Mouse (Mus musculus): ENCODE measurements around the gene Ndufb5. TPM values are rescaled to one million over a fixed set of nuclear protein-coding genes. Genes with fewer than 3 reads are reported as not detected.
"Not testable (repeated sequence)": the region's sequence is repeated elsewhere in the genome, so short reads cannot be mapped to it uniquely, and the experiment has no call there.

Ndufb5 gene
- polyA plus RNA-seq, 1 experiment from 2014 or later, result 268 TPM

- Histone ChIP-seq H3K27me3 (replicated peaks) (no peaks in the 10 kb centered on the region), H3K4me1 (peaks cover 22% of the 10 kb centered on the region), H3K4me3 (no peak overlapping the region), H3K9me3 (no peaks in the 10 kb centered on the region), H3K36me3 (replicated peaks) (peaks cover 15% of the 10 kb centered on the region), H3K4me2 (no peak overlapping the region), H3K9ac (no peak overlapping the region), H3K27ac (no peak overlapping the region)
- 88% methylated on average over 2 of the region's 2 CpGs for WGBS
- no peak for ATAC-seq (replicated peaks)
Observed at GRCm38 (mm10) chr3:32742276-32742780, 5.5 kb downstream of the Ndufb5 start.

GRCm38 (mm10) chr3:32745001-32745400, 8.2 kb downstream of the Ndufb5 start:
- Histone ChIP-seq H3K27me3 (replicated peaks) (no peaks in the 10 kb centered on the region), H3K9ac (no peak overlapping the region), H3K9me3 (no peaks in the 10 kb centered on the region), H3K4me2 (no peak overlapping the region), H3K27ac (no peak overlapping the region), H3K4me3 (no peak overlapping the region), H3K36me3 (replicated peaks) (peaks cover 34% of the 10 kb centered on the region), H3K4me1 (no peaks in the 10 kb centered on the region)
- ATAC-seq (replicated peaks), result no peak
- WGBS, result 95% methylated on average over 6 of the region's 6 CpGs

- not testable (repeated sequence) for ATAC-seq (replicated peaks); H3K9me3 ChIP-seq; H3K4me1 ChIP-seq; H3K4me3 ChIP-seq; H3K27me3 ChIP-seq (replicated peaks); H3K9ac ChIP-seq; H3K4me2 ChIP-seq; H3K27ac ChIP-seq
- peaks cover 34% of the 10 kb centered on the region for H3K36me3 ChIP-seq (replicated peaks)
Observed at GRCm38 (mm10) chr3:32745426-32745825, 8.6 kb downstream of the Ndufb5 start.

GRCm38 (mm10) chr3:32748384-32748783, 11.6 kb downstream of the Ndufb5 start:
- no peak overlapping the region for H3K27ac ChIP-seq
- ATAC-seq (replicated peaks), result no peak
- no peaks in the 10 kb centered on the region for H3K27me3 ChIP-seq (replicated peaks)
- 90% methylated on average over 9 of the region's 9 CpGs for WGBS
- H3K9ac ChIP-seq, result no peak overlapping the region
- H3K36me3 ChIP-seq (replicated peaks), result peaks cover 44% of the 10 kb centered on the region
- H3K9me3 ChIP-seq, result no peaks in the 10 kb centered on the region
- no peak overlapping the region for H3K4me2 ChIP-seq
- no peaks in the 10 kb centered on the region for H3K4me1 ChIP-seq
- H3K4me3 ChIP-seq, result no peak overlapping the region

GRCm38 (mm10) chr3:32749820-32750579, 13.2 kb downstream of the Ndufb5 start:
- Histone ChIP-seq H3K9ac (no peak overlapping the region), H3K9me3 (no peaks in the 10 kb centered on the region), H3K4me3 (no peak overlapping the region), H3K4me2 (no peak overlapping the region), H3K27me3 (replicated peaks) (no peaks in the 10 kb centered on the region), H3K4me1 (no peaks in the 10 kb centered on the region), H3K27ac (no peak overlapping the region), H3K36me3 (replicated peaks) (peaks cover 48% of the 10 kb centered on the region)
- peak; percentile 67 for ATAC-seq (replicated peaks)
- 77% methylated on average over 4 of the region's 4 CpGs for WGBS

- no peak overlapping the region for H3K4me2 ChIP-seq
- WGBS, result 95% methylated on average over 3 of the region's 3 CpGs
- no peaks in the 10 kb centered on the region for H3K27me3 ChIP-seq (replicated peaks)
- peaks cover 20% of the 10 kb centered on the region; the same call in 1 of the 2 replicates for H3K36me3 ChIP-seq (replicated peaks)
- H3K27ac ChIP-seq, result no peak overlapping the region
- H3K4me1 ChIP-seq, result no peaks in the 10 kb centered on the region
- H3K9ac ChIP-seq, result no peak overlapping the region
- no peaks in the 10 kb centered on the region for H3K9me3 ChIP-seq
- no peak overlapping the region for H3K4me3 ChIP-seq
- ATAC-seq (replicated peaks), result no peak
Observed at GRCm38 (mm10) chr3:32754384-32754915, 17.7 kb downstream of the Ndufb5 start.

GRCm38 (mm10) chr3:32759212-32759611, 22.4 kb downstream of the Ndufb5 start:
- no peak for ATAC-seq (replicated peaks)
- Histone ChIP-seq H3K4me2 (no peak overlapping the region), H3K36me3 (replicated peaks) (no peaks in the 10 kb centered on the region), H3K9me3 (no peaks in the 10 kb centered on the region), H3K9ac (no peak overlapping the region), H3K4me1 (no peaks in the 10 kb centered on the region), H3K27me3 (replicated peaks) (no peaks in the 10 kb centered on the region), H3K27ac (no peak overlapping the region), H3K4me3 (no peak overlapping the region)
- 66% methylated on average over 5 of the region's 5 CpGs for WGBS

- WGBS, result 62% methylated on average over 8 of the region's 8 CpGs
- no peaks in the 10 kb centered on the region for H3K9me3 ChIP-seq
- ATAC-seq (replicated peaks), result no peak
Observed at GRCm38 (mm10) chr3:32762962-32763361, 26.2 kb downstream of the Ndufb5 start.

GRCm38 (mm10) chr3:32763902-32764301, 27.1 kb downstream of the Ndufb5 start:
- H3K4me3 ChIP-seq, result no peak overlapping the region
- no peak overlapping the region for H3K27ac ChIP-seq
- H3K9me3 ChIP-seq, result no peaks in the 10 kb centered on the region
- no peak overlapping the region for H3K4me2 ChIP-seq
- H3K4me1 ChIP-seq, result no peaks in the 10 kb centered on the region
- no peak for ATAC-seq (replicated peaks)
- WGBS, result 48% methylated on average over 7 of the region's 7 CpGs
- H3K9ac ChIP-seq, result no peak overlapping the region
- no peaks in the 10 kb centered on the region for H3K36me3 ChIP-seq (replicated peaks)
- no peaks in the 10 kb centered on the region for H3K27me3 ChIP-seq (replicated peaks)

More at GRCm38 (mm10) chr3:32762962-32763361, 26.2 kb downstream of the Ndufb5 start:
- Histone ChIP-seq H3K4me1 (no peaks in the 10 kb centered on the region), H3K9ac (no peak overlapping the region), H3K4me2 (no peak overlapping the region), H3K4me3 (no peak overlapping the region), H3K36me3 (replicated peaks) (no peaks in the 10 kb centered on the region), H3K27ac (no peak overlapping the region), H3K27me3 (replicated peaks) (no peaks in the 10 kb centered on the region)

- no peak for ATAC-seq (replicated peaks)
- no peaks in the 10 kb centered on the region for H3K27me3 ChIP-seq (replicated peaks)
Observed at GRCm38 (mm10) chr3:32770781-32771180, 34.0 kb downstream of the Ndufb5 start.

More at GRCm38 (mm10) chr3:32770781-32771180, 34.0 kb downstream of the Ndufb5 start:
- Histone ChIP-seq H3K4me2 (no peak overlapping the region), H3K9ac (no peak overlapping the region), H3K4me1 (no peaks in the 10 kb centered on the region), H3K36me3 (replicated peaks) (no peaks in the 10 kb centered on the region), H3K9me3 (no peaks in the 10 kb centered on the region), H3K4me3 (no peak overlapping the region), H3K27ac (no peak overlapping the region)
- 81% methylated on average over 2 of the region's 2 CpGs for WGBS

Data from midbrain, embryonic 15.5 days (tissue).